Mouse (Mus musculus) midbrain, postnatal 0 days (tissue): ENCODE data around the gene Nbr1. TPM values are rescaled to one million over a fixed set of nuclear protein-coding genes. Genes with fewer than 3 reads are reported as not detected.
"Not testable (repeated sequence)": the region's sequence is repeated elsewhere in the genome, so short reads cannot be mapped to it uniquely, and the experiment has no call there.

Experiments used
- ATAC-seq: fragments of 200-750 bp; cut with Nextera tagmentation; 2 replicates; pipeline ENCODE4 v1.8.0; 2017; ENCODE audit warnings: moderate number of reproducible peaks, mild to moderate bottlenecking, moderate TSS enrichment, moderate library complexity; ENCODE audit not compliant: low FRiP score
- DNase-seq: peaks from one replicate; pipeline ENCODE4 v3.0.0-alpha.2; 2015; ENCODE audit warnings: low spot score
- H3K27ac ChIP-seq: fragments of 300-500 bp; sonication (generic); 2 replicates; pipeline ENCODE4 v1.5.1; 2014; ENCODE audit warnings: low read depth, mild to moderate bottlenecking, low read length, mixed read lengths
- H3K27me3 ChIP-seq: fragments of 300-500 bp; sonication (generic); 2 replicates; pipeline ENCODE4 v1.6.1; 2014; ENCODE audit warnings: low read length, control low read depth, mixed read lengths; ENCODE audit not compliant: insufficient read depth
- H3K36me3 ChIP-seq: fragments of 300-500 bp; sonication (generic); 2 replicates; pipeline ENCODE4 v1.6.1; 2014; ENCODE audit warnings: low read length, control low read depth, mixed read lengths; ENCODE audit not compliant: insufficient read depth
- H3K4me1 ChIP-seq: fragments of 300-500 bp; sonication (generic); 2 replicates; pipeline ENCODE4 v1.6.1; 2014; ENCODE audit warnings: mild to moderate bottlenecking, control low read depth, antibody characterized with exemption, low read length, mixed read lengths; ENCODE audit not compliant: insufficient read depth
- H3K4me2 ChIP-seq: fragments of 300-500 bp; sonication (generic); 2 replicates; pipeline ENCODE4 v1.6.1; 2014; ENCODE audit warnings: low read depth, mild to moderate bottlenecking, low read length, mixed read lengths; ENCODE audit not compliant: poor library complexity, severe bottlenecking
- H3K4me3 ChIP-seq: fragments of 300-500 bp; sonication (generic); 2 replicates; pipeline ENCODE4 v1.5.1; 2014; ENCODE audit warnings: low read depth, mild to moderate bottlenecking, low read length, moderate library complexity
- H3K9ac ChIP-seq: fragments of 300-500 bp; sonication (generic); replicated peaks from 2 replicates; pipeline ENCODE4 v1.6.1; 2014; ENCODE audit warnings: mild to moderate bottlenecking, low read length, moderate library complexity, mixed read lengths; ENCODE audit not compliant: poor library complexity, severe bottlenecking
- H3K9me3 ChIP-seq: fragments of 300-500 bp; sonication (generic); 2 replicates; pipeline ENCODE4 v1.6.1; 2016; ENCODE audit warnings: low read length, control low read depth
- CTCF ChIP-seq: IDR thresholded peaks from 2 replicates; pipeline ENCODE4 v1.5.1; 2016; ENCODE audit warnings: antibody characterized with exemption, mild to moderate bottlenecking
- WGBS: fragments of 180-500 bp; shearing (Covaris S2); extraction: QIAGEN DNeasy Blood & Tissue Kit; methylation state at CpG from one replicate; pipeline ENCODE4 v1.1.7; 2014; 5-methylcytosine and 5-hydroxymethylcytosine counted together
- polyA plus RNA-seq: library from polyadenylated mRNA; unstranded; fragments of >200 nt; fragmentation: Nextera tagmentation; extraction: Ambion mirVana; gene quantifications from 2 replicates; pipeline ENCODE4 v1.2.1, GENCODE M21; 2015
- total RNA-seq: library from RNA; depleted of rRNA; stranded (reverse); fragments of >200 nt; gene quantifications from 2 replicates; pipeline ENCODE4 v1.2.3, GENCODE M21; 2014

Gene Nbr1
- total and polyA plus RNA-seq, 2 experiments from 2014 or later, result 56.3 to 128 TPM

GRCm38 (mm10) chr11:101576116-101576515 lies 24.2 kb downstream of the Nbr1 start:
- Histone ChIP-seq H3K4me2 (no peak overlapping the region), H3K9me3 (no peaks in the 10 kb centered on the region), H3K4me3 (no peak overlapping the region), H3K4me1 (no peaks in the 10 kb centered on the region), H3K27ac (no peak overlapping the region), H3K36me3 (peaks cover 76% of the 10 kb centered on the region), H3K27me3 (no peaks in the 10 kb centered on the region), H3K9ac (no peak overlapping the region)
- ATAC-seq (no peak), DNase-seq (no peak)
- WGBS, result 74% methylated on average over 6 of the region's 6 CpGs
- TF ChIP-seq CTCF, result peak; percentile 44

- ATAC-seq (no peak), DNase-seq (no peak)
- Histone ChIP-seq H3K36me3 (peaks cover 37% of the 10 kb centered on the region), H3K27ac (no peak overlapping the region), H3K4me1 (no peaks in the 10 kb centered on the region), H3K4me3 (no peak overlapping the region), H3K4me2 (no peak overlapping the region), H3K9ac (no peak overlapping the region), H3K9me3 (no peaks in the 10 kb centered on the region), H3K27me3 (no peaks in the 10 kb centered on the region)
- WGBS, result 78% methylated on average over 6 of the region's 6 CpGs
- TF ChIP-seq CTCF, result no peak
Observed at GRCm38 (mm10) chr11:101581081-101581764, 29.3 kb downstream of the Nbr1 start.

DNA sequence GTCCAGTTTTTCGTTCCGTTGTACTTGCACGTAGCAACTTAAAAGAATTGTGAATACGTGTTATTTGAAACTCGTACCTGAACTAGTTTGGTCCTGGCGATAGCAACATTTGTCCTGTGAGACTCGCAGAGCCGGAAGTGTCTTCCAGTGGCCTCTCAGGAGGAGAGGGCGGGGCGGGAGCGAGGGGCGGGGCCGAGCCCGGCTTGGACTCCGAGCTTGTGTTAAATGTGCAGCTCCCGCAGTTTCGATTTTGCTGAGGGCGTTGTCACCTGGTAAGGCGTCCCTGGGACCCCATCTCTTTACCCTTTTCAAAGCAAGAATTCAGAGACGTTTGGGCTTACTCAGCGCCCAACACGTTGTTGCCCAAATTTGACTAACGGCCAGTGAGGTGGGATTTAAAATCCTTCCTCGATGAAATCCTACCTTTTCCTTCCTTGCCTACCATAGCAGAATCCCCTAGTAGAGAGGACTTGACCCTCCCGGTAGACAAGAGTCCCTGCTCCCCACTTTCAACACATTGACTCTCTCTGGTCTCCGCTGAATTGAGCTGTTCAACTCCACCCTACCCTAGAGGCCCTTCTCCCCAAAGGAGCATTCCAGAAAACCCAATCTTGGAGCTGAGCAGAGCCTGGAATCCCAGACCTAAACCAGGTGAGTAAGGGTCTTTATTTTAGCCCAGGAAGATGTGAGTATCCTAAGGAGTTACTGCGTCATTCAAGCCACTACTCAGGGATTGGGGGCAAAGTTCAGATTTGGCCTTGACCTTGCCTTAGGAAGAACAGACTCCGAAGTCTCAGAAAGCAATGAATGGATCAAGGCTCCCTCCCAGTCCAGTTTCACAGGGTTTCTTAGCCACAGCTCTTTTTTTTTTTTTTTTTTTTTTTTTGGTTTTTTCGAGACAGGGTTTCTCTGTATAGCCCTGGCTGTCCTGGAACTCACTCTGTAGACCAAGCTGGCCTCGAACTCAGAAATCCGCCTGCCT lies 30.4 kb downstream of the Nbr1 start, which contains the start of gene Tmem106a:
Tmem106a (plus strand) TSS at position 189 of the 982 bp plus-strand sequence.
- no peak within 1 kb of the TSS for H3K27ac ChIP-seq
- no peak for TF ChIP-seq CTCF
- DNase-seq (peak; percentile 34), ATAC-seq (no peak)
- H3K4me3 ChIP-seq, result peak within 1 kb of the TSS; percentile 20; the same call in 1 of the 2 replicates
- H3K4me1 ChIP-seq, result no peaks in the 10 kb centered on the region
- no peaks in the 10 kb centered on the region for H3K9me3 ChIP-seq
- H3K9ac ChIP-seq, result no peak within 1 kb of the TSS
- 20% methylated on average over 29 of the region's 31 CpGs for WGBS
- peak within 1 kb of the TSS; percentile 45 for H3K4me2 ChIP-seq
- peaks cover 28% of the 10 kb centered on the region for H3K36me3 ChIP-seq
- no peaks in the 10 kb centered on the region for H3K27me3 ChIP-seq

GRCm38 (mm10) chr11:101583205-101583604 lies 31.3 kb downstream of the Nbr1 start:
- no peak for DNase-seq
- Histone ChIP-seq H3K27ac (no peak overlapping the region), H3K4me1 (no peaks in the 10 kb centered on the region), H3K4me3 (no peak overlapping the region), H3K36me3 (peaks cover 20% of the 10 kb centered on the region), H3K9ac (no peak overlapping the region), H3K9me3 (no peaks in the 10 kb centered on the region), H3K4me2 (no peak overlapping the region), H3K27me3 (no peaks in the 10 kb centered on the region)
- 96% methylated on average over 2 of the region's 2 CpGs for WGBS
- ATAC-seq, result no peak
- no peak for TF ChIP-seq CTCF

DNA sequence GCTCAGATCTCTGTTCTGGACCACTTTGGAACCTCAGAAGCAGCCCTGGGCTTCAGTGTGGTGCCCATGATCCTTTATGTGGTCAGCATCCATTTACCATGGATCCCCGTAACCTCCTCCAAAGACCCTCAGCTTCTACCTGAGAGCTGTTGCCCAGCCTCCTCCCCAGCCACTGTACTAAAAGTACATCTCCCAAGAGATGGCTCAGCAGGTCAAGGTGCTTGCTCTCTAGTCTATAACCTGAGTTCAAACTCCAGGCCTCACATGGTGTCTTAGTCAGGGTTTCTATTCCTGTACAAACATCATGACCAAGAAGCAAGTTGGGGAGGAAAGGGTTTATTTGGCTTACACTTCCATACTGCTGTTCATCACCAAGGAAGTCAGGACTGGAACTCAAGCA lies 33.1 kb downstream of the Nbr1 start:
- not testable (repeated sequence) for H3K27ac ChIP-seq, H3K4me1 ChIP-seq, ATAC-seq, H3K9ac ChIP-seq, DNase-seq, H3K4me2 ChIP-seq, H3K4me3 ChIP-seq, H3K9me3 ChIP-seq, H3K27me3 ChIP-seq
- H3K36me3 ChIP-seq, result peaks cover 11% of the 10 kb centered on the region
- WGBS, result 96% methylated on average over 1 of the region's 1 CpGs

DNA sequence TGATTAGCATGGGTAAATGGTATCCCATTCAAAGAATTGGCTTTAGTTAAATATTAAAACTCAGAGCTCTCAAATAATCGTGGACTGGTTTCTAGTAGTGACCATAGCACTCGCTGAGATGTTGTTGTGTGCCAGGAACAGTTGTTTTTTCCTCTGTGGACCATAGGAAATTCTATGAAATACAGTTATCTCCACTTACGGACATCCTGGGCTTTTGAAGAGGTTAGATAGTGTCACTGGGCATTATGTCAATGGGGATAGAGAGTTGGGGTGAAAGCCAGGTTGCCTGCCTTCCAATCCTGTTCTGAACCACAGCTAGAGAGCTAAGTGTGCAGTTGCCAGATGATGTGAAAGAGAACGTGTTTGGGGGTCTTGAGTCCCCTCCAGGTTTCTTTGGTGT lies 33.9 kb downstream of the Nbr1 start:
- Histone ChIP-seq H3K9ac (no peak overlapping the region), H3K4me3 (no peak overlapping the region), H3K9me3 (no peaks in the 10 kb centered on the region), H3K36me3 (peaks cover 7% of the 10 kb centered on the region; the same call in 1 of the 2 replicates), H3K4me1 (no peaks in the 10 kb centered on the region), H3K4me2 (no peak overlapping the region), H3K27me3 (no peaks in the 10 kb centered on the region), H3K27ac (no peak overlapping the region)
- 83% methylated on average over 4 of the region's 4 CpGs for WGBS
- TF ChIP-seq CTCF, result no peak
- ATAC-seq (no peak), DNase-seq (no peak)
